Mouse (Mus musculus): ENCODE data around the gene Olfr26.
"Not testable (repeated sequence)": the region's sequence is repeated elsewhere in the genome, so short reads cannot be mapped to it uniquely, and the experiment has no call there.

The Olfr26 gene

DNA sequence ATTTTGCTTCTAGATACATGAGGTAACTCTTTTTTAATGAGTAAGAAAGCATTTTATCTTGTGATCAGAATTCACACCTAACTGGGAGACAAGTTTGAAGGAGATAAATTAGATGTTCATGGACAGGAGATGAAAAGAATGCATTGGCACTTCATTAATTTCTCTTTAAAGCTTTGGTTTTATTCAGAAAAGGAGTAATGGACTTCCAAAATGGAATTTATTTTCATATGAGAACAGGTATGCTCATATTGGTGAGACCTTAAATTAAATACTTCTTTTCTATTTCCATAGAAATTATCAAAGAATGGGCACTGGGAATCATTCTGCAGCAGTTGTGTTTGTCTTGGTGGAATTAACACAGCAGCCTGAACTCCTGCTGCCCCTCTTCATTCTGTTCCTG lies at the start of gene Olfr26:
Olfr26 (plus strand) TSS at position 301 of the 400 bp plus-strand sequence.
- DNase-seq = no peak

DNA sequence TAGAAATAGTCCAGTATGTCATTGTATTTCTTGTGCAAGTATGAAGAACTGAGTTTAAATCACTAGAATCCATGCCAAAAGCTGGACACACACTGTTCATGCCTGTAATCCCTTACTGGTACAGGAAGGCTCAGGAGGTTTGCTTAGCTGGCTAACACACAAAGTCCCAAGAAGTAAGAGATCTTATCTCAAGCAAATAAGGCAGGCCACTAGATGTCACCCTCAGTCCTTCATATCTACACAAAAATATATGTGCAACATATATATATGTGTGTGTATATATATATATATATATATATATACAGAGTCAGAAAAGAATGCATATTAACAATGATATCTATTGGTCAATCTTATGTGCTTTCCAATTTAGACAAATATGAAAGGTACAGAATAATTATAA lies 49.2 kb upstream of the Olfr26 start:
- DNase-seq = no peak

DNA sequence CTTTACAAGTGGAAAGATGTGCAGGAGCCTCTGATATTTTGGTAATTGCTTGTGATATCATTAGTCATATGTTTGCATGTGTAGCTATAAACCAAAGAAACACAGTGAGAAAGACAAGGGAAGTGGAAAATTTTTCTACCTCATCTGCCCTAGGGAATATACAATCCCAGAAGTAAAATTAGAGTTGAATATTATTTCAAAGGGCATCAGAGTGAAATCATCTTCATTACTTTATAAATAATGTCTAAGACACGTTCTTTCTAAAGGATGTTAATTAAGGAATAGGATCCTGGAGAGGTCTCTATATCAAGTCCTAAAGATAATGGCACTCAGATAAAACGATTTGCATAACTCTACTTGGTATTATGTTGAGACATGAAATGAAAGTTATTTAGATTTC lies 40.5 kb upstream of the Olfr26 start, which contains the start of gene Olfr922:
Olfr922 (plus strand) TSS at position 301 of the 400 bp plus-strand sequence.
- no peak for DNase-seq

DNA sequence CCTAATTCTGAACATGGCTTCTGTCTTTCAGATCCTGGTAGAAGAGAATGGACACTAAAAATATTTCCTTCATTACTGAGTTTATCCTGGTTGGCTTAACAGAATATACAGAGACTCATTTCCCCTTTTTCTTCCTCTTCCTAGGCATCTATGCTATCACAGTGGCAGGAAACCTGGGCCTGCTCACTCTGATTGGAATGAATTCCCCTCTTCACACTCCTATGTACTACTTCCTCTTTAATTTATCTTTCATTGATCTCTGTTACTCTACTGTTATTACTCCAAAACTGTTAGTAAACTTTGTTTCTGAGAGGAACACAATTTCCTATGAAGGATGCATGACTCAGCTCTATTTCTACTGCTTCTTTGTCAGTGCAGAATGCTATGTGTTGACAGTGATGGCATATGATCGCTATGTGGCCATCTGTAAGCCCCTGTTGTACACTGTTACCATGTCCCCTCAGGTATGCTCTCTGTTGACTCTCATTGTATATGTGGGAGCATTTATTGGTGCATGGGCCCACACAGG lies 39.3 kb upstream of the Olfr26 start:
- no peak for DNase-seq

DNA sequence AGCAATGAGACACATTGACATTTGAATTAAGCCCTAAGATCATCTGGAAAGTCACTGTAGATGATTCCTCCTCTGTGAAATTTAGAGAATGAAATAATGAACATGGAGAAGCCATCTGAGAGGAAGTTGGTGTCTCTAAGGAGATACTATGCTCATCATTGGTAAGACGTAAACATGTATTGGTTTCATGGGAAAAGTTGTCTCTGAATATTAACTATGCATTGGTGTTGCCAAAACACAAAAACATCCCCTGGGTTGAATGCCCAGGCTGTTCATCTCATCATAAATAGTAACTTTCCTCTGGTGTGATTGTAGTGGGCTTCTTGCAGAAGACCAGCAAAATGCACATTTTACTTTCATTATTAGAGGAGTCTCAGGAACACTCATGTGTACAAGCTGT lies 28.6 kb upstream of the Olfr26 start, which contains the start of gene Olfr923:
Olfr923 (plus strand) TSS at position 301 of the 400 bp plus-strand sequence.
- no peak for DNase-seq

DNA sequence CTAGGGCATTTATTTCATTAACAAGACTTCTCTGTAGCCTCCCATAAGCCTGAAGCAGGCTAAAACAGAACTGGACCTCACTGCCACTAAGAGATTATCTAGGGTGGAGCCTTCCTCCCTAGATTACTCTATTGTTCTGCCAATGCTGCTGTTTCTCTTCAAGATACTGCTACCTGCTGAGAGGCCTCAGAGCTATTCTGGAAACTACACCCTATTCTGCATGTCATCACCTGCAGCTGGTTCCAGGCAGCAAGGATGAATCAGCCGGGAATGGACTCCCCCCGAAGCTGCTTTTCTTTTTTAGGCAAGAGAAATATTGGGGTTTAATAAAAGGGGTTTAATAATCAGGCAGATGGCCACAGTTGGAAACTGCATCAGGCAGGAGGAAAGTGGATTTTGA lies 21.8 kb upstream of the Olfr26 start:
- DNase-seq = no peak

DNA sequence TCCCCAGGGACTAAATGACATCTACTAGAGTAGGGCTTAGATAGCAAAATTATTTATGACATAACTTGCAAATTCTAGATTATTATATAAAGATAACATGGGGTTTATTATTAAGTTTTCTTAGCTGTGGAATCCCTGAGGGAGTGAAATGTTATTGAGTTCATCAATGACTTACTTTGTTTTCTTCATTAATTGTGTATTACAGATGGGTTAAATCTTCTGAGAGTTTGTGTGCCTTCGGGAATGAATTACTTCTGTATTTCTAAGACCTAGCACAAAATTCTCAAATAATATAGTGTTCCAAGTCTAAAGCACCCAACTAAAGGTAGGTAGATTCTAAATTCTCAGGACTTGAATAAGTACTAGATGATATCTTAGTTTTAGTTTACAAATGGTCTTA lies 10.7 kb upstream of the Olfr26 start, which contains the start of gene Olfr924:
Olfr924 (plus strand) TSS at position 301 of the 400 bp plus-strand sequence.
- DNase-seq = no peak

DNA sequence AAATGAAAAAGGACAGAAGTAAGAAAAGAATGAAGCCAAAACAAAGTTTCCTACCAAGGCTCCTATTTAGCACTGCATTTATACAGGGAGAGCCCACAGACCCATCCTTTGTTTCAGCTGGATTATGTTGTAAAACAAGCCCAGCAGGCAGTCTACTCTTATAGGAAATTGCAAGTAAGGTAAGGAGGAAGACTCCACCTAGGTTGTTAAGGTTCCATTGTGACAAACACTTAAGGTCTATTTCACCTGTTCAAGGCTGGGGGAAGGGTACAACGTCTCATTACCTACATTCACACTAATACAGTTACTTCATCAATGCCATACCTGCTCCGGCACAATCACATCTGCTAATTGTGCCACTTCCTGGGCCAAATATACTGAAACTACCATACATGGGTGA lies 20.0 kb downstream of the Olfr26 start:
- not testable (repeated sequence) for DNase-seq

DNA sequence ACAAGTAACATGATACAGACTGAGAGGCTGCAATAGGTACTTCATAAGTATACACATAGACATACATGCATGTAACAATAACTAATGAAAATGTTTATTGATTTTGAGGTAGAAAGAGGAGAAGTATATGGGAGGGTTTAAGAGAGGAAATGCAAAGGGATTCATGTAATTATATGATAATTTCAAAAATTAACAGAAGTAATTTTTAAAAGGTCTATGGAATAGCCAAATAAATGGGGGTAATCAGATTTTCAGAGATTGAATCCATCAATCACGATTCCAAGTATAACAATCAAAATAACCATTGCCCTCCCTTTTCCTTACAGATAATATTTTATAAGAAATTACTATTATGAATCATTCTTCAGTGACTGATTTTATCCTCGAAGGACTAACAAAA lies 22.0 kb downstream of the Olfr26 start, which contains the start of gene Olfr926:
Olfr926 (plus strand) TSS at position 301 of the 400 bp plus-strand sequence.
- DNase-seq = no peak

All from right cerebral cortex, postnatal 25 days (tissue).